Mouse (Mus musculus) heart, embryonic 15.5 days (tissue): ENCODE data around the gene Emp3. TPM values are rescaled to one million over a fixed set of nuclear protein-coding genes. Genes with fewer than 3 reads are reported as not detected.
"Not testable (repeated sequence)": the region's sequence is repeated elsewhere in the genome, so short reads cannot be mapped to it uniquely, and the experiment has no call there.

Experiments used
- ATAC-seq: fragments of 200-750 bp; cut with Nextera tagmentation; replicated peaks from 2 replicates; pipeline ENCODE4 v1.8.0; 2017; ENCODE audit warnings: low read depth, moderate TSS enrichment; ENCODE audit not compliant: insufficient number of reproducible peaks, insufficient read depth, low FRiP score
- H3K27ac ChIP-seq: fragments of 300-500 bp; sonication (generic); 2 replicates; pipeline ENCODE4 v1.5.1; 2015; ENCODE audit warnings: mild to moderate bottlenecking, inconsistent platforms
- H3K27me3 ChIP-seq: fragments of 300-500 bp; sonication (generic); 2 replicates; pipeline ENCODE4 v1.6.1; 2015; ENCODE audit warnings: inconsistent platforms
- H3K36me3 ChIP-seq: fragments of 300-500 bp; sonication (generic); 2 replicates; pipeline ENCODE4 v1.6.1; 2015; ENCODE audit warnings: mild to moderate bottlenecking, inconsistent platforms
- H3K4me1 ChIP-seq: fragments of 300-500 bp; sonication (generic); replicated peaks from 2 replicates; pipeline ENCODE4 v1.6.1; 2015; ENCODE audit warnings: inconsistent platforms
- H3K4me2 ChIP-seq: fragments of 300-500 bp; sonication (generic); 2 replicates; pipeline ENCODE4 v1.6.1; 2015; ENCODE audit warnings: inconsistent platforms, mild to moderate bottlenecking, moderate library complexity
- H3K4me3 ChIP-seq: fragments of 300-500 bp; sonication (generic); 2 replicates; pipeline ENCODE4 v1.5.1; 2015; ENCODE audit warnings: mild to moderate bottlenecking, inconsistent platforms
- H3K9ac ChIP-seq: fragments of 300-500 bp; sonication (generic); 2 replicates; pipeline ENCODE4 v1.6.1; 2015; ENCODE audit warnings: mild to moderate bottlenecking, inconsistent platforms
- H3K9me3 ChIP-seq: fragments of 300-500 bp; sonication (generic); replicated peaks from 2 replicates; pipeline ENCODE4 v1.6.1; 2016; ENCODE audit warnings: inconsistent platforms
- WGBS: fragments of 180-500 bp; shearing (Covaris S2); methylation state at CpG from one replicate; pipeline ENCODE4 v1.1.7; 2015; ENCODE audit warnings: mixed read lengths; 5-methylcytosine and 5-hydroxymethylcytosine counted together
- polyA plus RNA-seq: library from polyadenylated mRNA; unstranded; fragments of >200 nt; fragmentation: Nextera tagmentation; extraction: Ambion mirVana; gene quantifications from 2 replicates; pipeline ENCODE4 v1.2.1, GENCODE M21; 2015

Gene Emp3
- polyA plus RNA-seq, 1 experiment from 2014 or later: 71.5 TPM

GRCm38 (mm10) chr7:45881011-45881410, 40.2 kb downstream of the Emp3 start:
- Histone ChIP-seq H3K4me1 (no peaks in the 10 kb centered on the region), H3K4me2 (no peak overlapping the region), H3K4me3 (no peak overlapping the region), H3K9ac (no peak overlapping the region), H3K27ac (no peak overlapping the region), H3K36me3 (peaks cover 85% of the 10 kb centered on the region), H3K9me3 (no peaks in the 10 kb centered on the region), H3K27me3 (no peaks in the 10 kb centered on the region)
- no peak for ATAC-seq
- 92% methylated on average over 2 of the region's 2 CpGs for WGBS

- H3K4me3 ChIP-seq: no peak overlapping the region
Measured at GRCm38 (mm10) chr7:45880531-45880930, 40.7 kb downstream of the Emp3 start.

GRCm38 (mm10) chr7:45878278-45878677, 42.9 kb downstream of the Emp3 start, which contains the start of gene Grin2d:
Gene Grin2d (minus strand): TSS chr7:45878378.
- H3K27ac ChIP-seq, H3K27me3 ChIP-seq, H3K4me2 ChIP-seq, H3K4me3 ChIP-seq, H3K9me3 ChIP-seq, H3K9ac ChIP-seq, ATAC-seq: not testable (repeated sequence)
- peaks cover 16% of the 10 kb centered on the region for H3K4me1 ChIP-seq
- 92% methylated on average over 1 of the region's 1 CpGs for WGBS
- peaks cover 83% of the 10 kb centered on the region for H3K36me3 ChIP-seq

More at GRCm38 (mm10) chr7:45880531-45880930, 40.7 kb downstream of the Emp3 start:
- Histone ChIP-seq H3K27ac (no peak overlapping the region), H3K9me3 (no peaks in the 10 kb centered on the region), H3K27me3 (no peaks in the 10 kb centered on the region), H3K36me3 (peaks cover 86% of the 10 kb centered on the region), H3K4me2 (no peak overlapping the region), H3K4me1 (no peaks in the 10 kb centered on the region), H3K9ac (no peak overlapping the region)
- no peak for ATAC-seq
- WGBS: 98% methylated on average over 4 of the region's 4 CpGs

GRCm38 (mm10) chr7:45876895-45877294, 44.3 kb downstream of the Emp3 start:
- ATAC-seq: no peak
- Histone ChIP-seq H3K4me2 (no peak overlapping the region), H3K9ac (no peak overlapping the region), H3K27ac (no peak overlapping the region), H3K4me1 (peaks cover 16% of the 10 kb centered on the region), H3K36me3 (peaks cover 69% of the 10 kb centered on the region), H3K27me3 (peaks cover 2% of the 10 kb centered on the region; the same call in 1 of the 2 replicates), H3K9me3 (no peaks in the 10 kb centered on the region), H3K4me3 (no peak overlapping the region)
- WGBS: 91% methylated on average over 7 of the region's 7 CpGs

GRCm38 (mm10) chr7:45873061-45873947, 47.9 kb downstream of the Emp3 start:
- WGBS: 2% methylated on average over 28 of the region's 28 CpGs

GRCm38 (mm10) chr7:45872624-45873023, 48.6 kb downstream of the Emp3 start, which contains the start of gene Kdelr1:
Gene Kdelr1 (plus strand): TSS chr7:45872772.
- peak; percentile 74 for ATAC-seq
- H3K4me2 ChIP-seq: peak within 1 kb of the TSS; percentile 69
- no peaks in the 10 kb centered on the region for H3K9me3 ChIP-seq
- peak within 1 kb of the TSS; percentile 96 for H3K4me3 ChIP-seq
- peaks cover 40% of the 10 kb centered on the region for H3K27me3 ChIP-seq
- peaks cover 29% of the 10 kb centered on the region for H3K36me3 ChIP-seq
- H3K9ac ChIP-seq: peak within 1 kb of the TSS; percentile 97
- peak within 1 kb of the TSS; percentile 96 for H3K27ac ChIP-seq
- WGBS: under 1% methylated on average over 18 of the region's 18 CpGs
- peaks cover 49% of the 10 kb centered on the region for H3K4me1 ChIP-seq

More at GRCm38 (mm10) chr7:45873061-45873947, 47.9 kb downstream of the Emp3 start:
- Histone ChIP-seq H3K27ac (peak overlapping the region; percentile 96), H3K36me3 (peaks cover 34% of the 10 kb centered on the region), H3K9me3 (no peaks in the 10 kb centered on the region), H3K9ac (peak overlapping the region; percentile 97), H3K4me2 (peak overlapping the region; percentile 69), H3K4me1 (peaks cover 43% of the 10 kb centered on the region), H3K4me3 (peak overlapping the region; percentile 96), H3K27me3 (peaks cover 33% of the 10 kb centered on the region)
- ATAC-seq: peak; percentile 34

GRCm38 (mm10) chr7:45870282-45871058, 50.7 kb downstream of the Emp3 start:
- Histone ChIP-seq H3K27me3 (peaks cover 48% of the 10 kb centered on the region), H3K9me3 (no peaks in the 10 kb centered on the region), H3K27ac (no peak overlapping the region), H3K4me2 (peak overlapping the region; percentile 61), H3K9ac (peak overlapping the region; percentile 33), H3K4me3 (peak overlapping the region; percentile 31), H3K4me1 (peaks cover 62% of the 10 kb centered on the region), H3K36me3 (peaks cover 8% of the 10 kb centered on the region)
- 4% methylated on average over 29 of the region's 30 CpGs for WGBS
- ATAC-seq: no peak

- Histone ChIP-seq H3K4me1 (peaks cover 58% of the 10 kb centered on the region), H3K9me3 (no peaks in the 10 kb centered on the region), H3K9ac (peak overlapping the region; percentile 33), H3K36me3 (peaks cover 2% of the 10 kb centered on the region), H3K4me2 (peak overlapping the region; percentile 61), H3K27ac (no peak overlapping the region), H3K27me3 (peaks cover 48% of the 10 kb centered on the region), H3K4me3 (peak overlapping the region; percentile 31)
- WGBS: 3% methylated on average over 14 of the region's 14 CpGs
- ATAC-seq: no peak
Measured at GRCm38 (mm10) chr7:45869787-45870186, 51.4 kb downstream of the Emp3 start.

GRCm38 (mm10) chr7:45869107-45869670, 52.0 kb downstream of the Emp3 start:
- H3K27me3 ChIP-seq: peaks cover 48% of the 10 kb centered on the region
- no peaks in the 10 kb centered on the region for H3K36me3 ChIP-seq
- H3K4me2 ChIP-seq: peak overlapping the region; percentile 61
- H3K9ac ChIP-seq: peak overlapping the region; percentile 33; the same call in 1 of the 2 replicates
- H3K4me1 ChIP-seq: peaks cover 52% of the 10 kb centered on the region
- 10% methylated on average over 8 of the region's 8 CpGs for WGBS
- H3K27ac ChIP-seq: no peak overlapping the region
- no peaks in the 10 kb centered on the region for H3K9me3 ChIP-seq
- no peak for ATAC-seq
- H3K4me3 ChIP-seq: peak overlapping the region; percentile 31
